Mouse (Mus musculus): ENCODE results near the gene Spata25. TPM values are rescaled to one million over a fixed set of nuclear protein-coding genes. Genes with fewer than 3 reads are reported as not detected.

The Spata25 gene
- not detected for polyA plus RNA-seq (2017; shearing (Covaris generic))

GRCm38 (mm10) chr2:164828437-164828836, at the start of gene Spata25:
TSS of gene Spata25 (minus strand) at chr2:164828537.

DNA sequence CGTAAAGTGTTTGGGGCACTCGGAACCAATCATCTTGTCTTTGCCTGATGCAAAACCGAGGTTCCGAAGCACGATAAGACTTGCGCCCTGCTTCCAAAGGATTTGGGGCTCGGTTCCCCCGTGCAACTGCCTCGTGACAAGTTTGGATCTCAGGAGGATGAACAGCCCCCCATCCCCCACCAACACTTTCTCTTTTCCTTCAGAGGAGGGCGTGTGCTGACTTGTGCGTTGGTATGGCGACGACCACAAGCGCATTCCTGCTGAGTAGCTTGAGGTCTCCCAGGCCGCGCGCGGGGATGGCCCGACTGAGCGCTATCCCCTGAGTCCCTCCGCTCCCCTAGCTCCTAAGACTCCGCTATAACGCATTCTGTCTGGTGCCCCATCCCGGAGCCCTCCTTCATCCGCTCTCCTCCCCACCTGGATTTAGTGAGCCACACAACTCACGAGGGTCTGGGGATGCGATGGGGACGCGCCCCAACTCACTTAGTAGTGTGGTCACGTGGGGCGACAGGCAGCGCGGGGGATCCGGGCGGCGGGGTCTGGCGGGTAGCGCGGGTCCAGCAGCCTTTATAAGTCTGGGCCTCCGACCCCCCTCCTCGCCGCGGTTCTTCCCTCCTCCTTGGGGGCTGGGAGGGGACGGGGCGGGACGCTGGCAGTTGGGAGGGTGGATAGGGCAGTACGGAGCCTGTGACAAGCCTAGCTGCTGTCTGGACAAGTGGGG, 28.9 kb upstream of the Spata25 start, which contains the start of gene Pltp:
Gene Pltp (minus strand): TSS at position 611 of the 721 bp plus-strand sequence.

GRCm38 (mm10) chr2:164833314-164833959, 5.1 kb upstream of the Spata25 start, which contains the start of gene Neurl2:
TSS of gene Neurl2 (minus strand) at chr2:164833456.

GRCm38 (mm10) chr2:164832748-164833301, 4.5 kb upstream of the Spata25 start, which contains the start of gene Ctsa:
TSS of gene Ctsa (plus strand) at chr2:164832873.

GRCm38 (mm10) chr2:164822636-164823165, 5.6 kb downstream of the Spata25 start, which contains the start of gene Zswim1:
TSS of gene Zswim1 (plus strand) at chr2:164822686.

DNA sequence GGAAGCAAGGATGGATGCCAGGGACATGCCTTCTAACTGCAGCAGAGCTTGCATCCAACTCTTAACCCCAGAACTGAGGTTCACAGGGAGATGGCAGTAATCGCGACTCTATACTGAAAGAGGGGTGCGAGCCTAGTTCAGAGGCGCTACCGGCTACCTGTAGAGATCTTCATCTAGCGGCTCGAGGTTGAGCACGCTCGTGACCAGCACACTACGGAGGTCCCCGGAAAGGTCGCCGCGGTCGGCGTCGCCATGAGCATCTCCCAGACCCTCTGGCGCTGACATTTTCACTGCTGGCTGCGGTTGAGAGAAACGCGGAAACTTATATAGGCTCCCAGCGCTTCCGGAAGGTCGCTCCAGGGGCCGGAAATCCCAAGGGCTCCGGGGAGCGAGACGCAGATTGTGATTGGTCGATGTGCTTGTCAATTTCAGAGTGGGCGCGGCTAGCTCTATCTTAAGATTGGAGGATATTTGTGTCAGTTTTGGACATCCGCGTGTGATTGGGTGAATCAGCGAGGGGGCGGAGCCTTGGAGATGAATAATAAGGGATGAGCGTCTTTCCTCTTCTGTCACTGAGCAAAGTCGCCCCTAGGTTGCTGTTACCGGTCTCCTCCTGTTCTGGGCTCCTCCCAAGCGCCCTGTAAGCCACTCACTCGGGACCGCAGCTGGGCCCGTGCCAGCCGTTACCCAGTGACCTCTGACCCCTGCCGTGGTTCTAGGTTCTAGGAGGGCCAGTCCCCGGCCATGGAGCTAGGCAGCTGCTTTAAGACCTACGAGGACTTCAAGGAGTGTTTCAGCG, 23.6 kb downstream of the Spata25 start, which contains the start of the genes Acot8 and Zswim3:
Gene Acot8 (minus strand): TSS at position 350 of the 799 bp plus-strand sequence.
Gene Zswim3 (plus strand): TSS at position 566 of the 799 bp plus-strand sequence.

DNA sequence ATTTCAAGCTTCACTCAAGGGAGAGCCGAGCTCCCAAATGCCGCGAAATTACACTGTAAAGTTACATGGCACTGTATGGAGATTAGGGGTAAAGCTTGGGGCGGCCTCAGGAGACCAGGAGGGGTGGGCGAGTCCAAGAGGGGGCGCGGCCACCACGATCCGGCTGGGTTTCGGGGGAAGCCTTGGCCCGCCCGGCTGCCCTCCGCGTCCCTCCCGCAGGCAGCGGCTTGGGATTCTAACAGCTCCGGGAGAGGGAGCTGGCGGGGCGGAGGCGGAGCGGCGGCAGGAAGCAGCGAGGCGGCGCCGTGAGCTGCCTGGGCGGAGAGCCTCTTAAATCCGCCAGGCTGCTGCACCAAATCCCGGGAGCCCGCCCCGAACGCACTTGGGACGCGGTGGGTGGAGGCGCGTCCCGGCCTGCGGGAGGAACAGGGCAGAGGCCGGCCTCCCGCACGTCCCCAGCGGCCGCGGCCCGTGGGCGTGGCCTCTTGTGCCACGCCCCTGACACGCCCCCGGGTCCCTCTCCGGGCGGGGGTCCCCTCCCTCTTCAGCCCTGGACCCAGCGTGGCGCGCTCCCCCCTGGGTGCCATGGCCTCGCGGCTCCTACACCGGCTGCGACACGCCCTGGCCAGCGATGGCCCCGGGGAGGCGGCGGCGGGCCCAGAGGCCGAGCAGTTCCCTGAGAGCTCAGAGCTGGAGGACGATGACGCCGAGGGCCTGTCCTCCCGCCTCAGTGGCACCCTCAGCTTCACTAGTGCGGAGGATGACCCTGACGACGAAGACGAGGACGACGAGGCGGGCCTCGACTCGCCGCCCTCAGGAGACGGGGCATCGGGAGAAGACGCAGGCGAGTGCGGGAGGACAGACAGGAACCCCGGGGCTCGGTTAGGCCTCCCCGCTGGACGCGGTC, 42.6 kb downstream of the Spata25 start, which contains the start of gene Snx21:
Gene Snx21 (plus strand): TSS at position 343 of the 907 bp plus-strand sequence.

GRCm38 (mm10) chr2:164779481-164780086, 48.8 kb downstream of the Spata25 start, which contains the start of gene Tnnc2:
TSS of gene Tnnc2 (minus strand) at chr2:164779967.

Other genes starting within 250 kb of the Spata25 start
- 0.49 TPM for gene Wfdc6a, start 243.1 kb downstream of the Spata25 start, polyA plus RNA-seq (2017; shearing (Covaris generic))
- not detected for gene Eppin, start 234.9 kb downstream of the Spata25 start, polyA plus RNA-seq (2017; shearing (Covaris generic))
- gene Wfdc6b, start 215.0 kb downstream of the Spata25 start, polyA plus RNA-seq (2017; shearing (Covaris generic)) = not detected
- gene Wfdc8, start 214.9 kb downstream of the Spata25 start, polyA plus RNA-seq (2017; shearing (Covaris generic)) = not detected
- not detected for gene Wfdc16, start 189.7 kb downstream of the Spata25 start, polyA plus RNA-seq (2017; shearing (Covaris generic))
- gene Wfdc10, start 172.5 kb downstream of the Spata25 start, polyA plus RNA-seq (2017; shearing (Covaris generic)) = not detected
- gene Wfdc9, start 172.0 kb downstream of the Spata25 start, polyA plus RNA-seq (2017; shearing (Covaris generic)) = not detected
- gene Wfdc11, start 154.4 kb downstream of the Spata25 start, polyA plus RNA-seq (2017; shearing (Covaris generic)) = not detected
- gene Wfdc13, start 143.4 kb downstream of the Spata25 start, polyA plus RNA-seq (2017; shearing (Covaris generic)) = 1.3 TPM
- not detected for gene Spint4, start 130.0 kb downstream of the Spata25 start, polyA plus RNA-seq (2017; shearing (Covaris generic))
- gene Spint5, start 113.2 kb downstream of the Spata25 start, polyA plus RNA-seq (2017; shearing (Covaris generic)) = not detected
- 0.34 TPM for gene Wfdc3, start 82.6 kb downstream of the Spata25 start, polyA plus RNA-seq (2017; shearing (Covaris generic))
- gene Dnttip1, start 82.6 kb downstream of the Spata25 start, polyA plus RNA-seq (2017; shearing (Covaris generic)) = 49.6 TPM
- gene Ube2c, start 58.6 kb downstream of the Spata25 start, polyA plus RNA-seq (2017; shearing (Covaris generic)) = 0.96 TPM
- not detected for gene Tnnc2, start 48.6 kb downstream of the Spata25 start, polyA plus RNA-seq (2017; shearing (Covaris generic))
- 5.0 TPM for gene Snx21, start 42.7 kb downstream of the Spata25 start, polyA plus RNA-seq (2017; shearing (Covaris generic))
- gene Acot8, start 23.7 kb downstream of the Spata25 start, polyA plus RNA-seq (2017; shearing (Covaris generic)) = 26.4 TPM
- 3.5 TPM for gene Zswim3, start 23.4 kb downstream of the Spata25 start, polyA plus RNA-seq (2017; shearing (Covaris generic))
- 15.3 TPM for gene Zswim1, start 5.9 kb downstream of the Spata25 start, polyA plus RNA-seq (2017; shearing (Covaris generic))
- gene Ctsa, start 4.3 kb upstream of the Spata25 start, polyA plus RNA-seq (2017; shearing (Covaris generic)) = 161 TPM
- 1.0 TPM for gene Neurl2, start 4.9 kb upstream of the Spata25 start, polyA plus RNA-seq (2017; shearing (Covaris generic))
- 5.1 TPM for gene Pltp, start 29.2 kb upstream of the Spata25 start, polyA plus RNA-seq (2017; shearing (Covaris generic))
- gene Pcif1, start 50.8 kb upstream of the Spata25 start, polyA plus RNA-seq (2017; shearing (Covaris generic)) = 150 TPM
- 40.3 TPM for gene Zfp335, start 83.2 kb upstream of the Spata25 start, polyA plus RNA-seq (2017; shearing (Covaris generic))
- gene Mmp9, start 112.2 kb upstream of the Spata25 start, polyA plus RNA-seq (2017; shearing (Covaris generic)) = 3.8 TPM
- 0.44 TPM for gene Slc12a5, start 132.3 kb upstream of the Spata25 start, polyA plus RNA-seq (2017; shearing (Covaris generic))
- 33.1 TPM for gene Ncoa5, start 206.3 kb upstream of the Spata25 start, polyA plus RNA-seq (2017; shearing (Covaris generic))
- 0.52 TPM for gene Cd40, start 227.1 kb upstream of the Spata25 start, polyA plus RNA-seq (2017; shearing (Covaris generic))

Data from effector memory CD4-positive, alpha-beta T cell, adult 7 months (primary cell).